Mouse (Mus musculus) left cerebral cortex, postnatal 25 days (tissue): Measurements from ENCODE around the gene Stx16. TPM values are rescaled to one million over a fixed set of nuclear protein-coding genes. Genes with fewer than 3 reads are reported as not detected.

Source experiments
- DNase-seq, 2 experiments: peaks; one replicate each; pipeline ENCODE4 v3.0.0; 2022; ENCODE audit warnings: low spot score in 2 of 2, mixed read lengths in 1 of 2
- intact Hi-C: fragments of 180-260 bp; cut with DNase I; formaldehyde crosslinking; loops from one replicate; pipeline ENCODE4 v1.15.1; 2025
- total RNA-seq, 2 experiments: library from RNA; stranded (reverse); gene quantifications; 2 replicates each; pipeline ENCODE4 v1.2.3; 2021

Gene Stx16
- total RNA-seq: 10 to 100 TPM; 49.5 to 56.1 TPM

- peak; percentile 89 to 91 for DNase-seq
- intact Hi-C loops: loop anchor here (1.0 to 5.0 kb wide), 3 partner anchors 34 to 489 kb away; partner anchors contain the start of gene Npepl1
Measured at GRCm38 (mm10) chr2:174075673-174076432, at the start of gene Stx16. Gene Stx16 (plus strand): TSS chr2:174076308.

GRCm38 (mm10) chr2:174026406-174026805 lies 49.7 kb upstream of the Stx16 start:
- no peak for DNase-seq
- intact Hi-C loops: no loop called here

GRCm38 (mm10) chr2:174033257-174033800 lies 42.8 kb upstream of the Stx16 start:
- intact Hi-C loops: no loop called here
- peak in 1 of 2 experiments; percentile 5 for DNase-seq

- intact Hi-C loops: no loop called here
- DNase-seq: no peak
Measured at GRCm38 (mm10) chr2:174047656-174048055, 28.5 kb upstream of the Stx16 start.

GRCm38 (mm10) chr2:174049481-174050338 lies 26.4 kb upstream of the Stx16 start:
- DNase-seq: no peak
- intact Hi-C loops: no loop called here

GRCm38 (mm10) chr2:174050339-174050685 lies 25.8 kb upstream of the Stx16 start:
- intact Hi-C loops: no loop called here
- no peak for DNase-seq

- intact Hi-C loops: no loop called here
- DNase-seq: no peak
Measured at GRCm38 (mm10) chr2:174051081-174051481, 25.0 kb upstream of the Stx16 start.

- no peak for DNase-seq
- intact Hi-C loops: no loop called here
Measured at GRCm38 (mm10) chr2:174054496-174054895, 21.6 kb upstream of the Stx16 start.

GRCm38 (mm10) chr2:174057730-174058129 lies 18.4 kb upstream of the Stx16 start:
- peak in 1 of 2 experiments; percentile 21 for DNase-seq
- intact Hi-C loops: no loop called here

- intact Hi-C loops: no loop called here
- DNase-seq: no peak
Measured at GRCm38 (mm10) chr2:174058316-174058939, 17.7 kb upstream of the Stx16 start.

- DNase-seq: no peak
- intact Hi-C loops: no loop called here
Measured at GRCm38 (mm10) chr2:174059591-174060385, 16.3 kb upstream of the Stx16 start.

GRCm38 (mm10) chr2:174061219-174061618 lies 14.9 kb upstream of the Stx16 start:
- intact Hi-C loops: no loop called here
- DNase-seq: no peak

- intact Hi-C loops: no loop called here
- DNase-seq: no peak
Measured at GRCm38 (mm10) chr2:174063074-174063473, 13.0 kb upstream of the Stx16 start.

GRCm38 (mm10) chr2:174063527-174064211 lies 12.4 kb upstream of the Stx16 start:
- DNase-seq: no peak

GRCm38 (mm10) chr2:174067793-174068419 lies 8.2 kb upstream of the Stx16 start:
- DNase-seq: peak in 1 of 2 experiments; percentile 57
- intact Hi-C loops: no loop called here

More at GRCm38 (mm10) chr2:174063527-174064211, 12.4 kb upstream of the Stx16 start:
- intact Hi-C loops: no loop called here

GRCm38 (mm10) chr2:174069532-174070049 lies 6.5 kb upstream of the Stx16 start:
- DNase-seq: no peak
- intact Hi-C loops: no loop called here

GRCm38 (mm10) chr2:174071406-174071805 lies 4.7 kb upstream of the Stx16 start:
- intact Hi-C loops: no loop called here
- no peak for DNase-seq
